Mouse (Mus musculus) CH12.LX (cell line): Measurements from ENCODE around the gene 1600012H06Rik. TPM values are rescaled to one million over a fixed set of nuclear protein-coding genes. Genes with fewer than 3 reads are reported as not detected.

ENCODE experiments used
- DNase-seq: peaks from one replicate; pipeline ENCODE4 v3.0.0-alpha.2; 2013; ENCODE audit errors: extremely low read depth
- H3K27ac ChIP-seq: 2 replicates; pipeline ENCODE4 v1.5.1; 2012; ENCODE audit warnings: low read depth, mild to moderate bottlenecking, control low read depth, moderate library complexity; ENCODE audit not compliant: insufficient read depth
- H3K27me3 ChIP-seq: replicated peaks from 2 replicates; pipeline ENCODE3; 2012; ENCODE audit warnings: inconsistent platforms
- H3K36me3 ChIP-seq, 2 experiments: replicated peaks in 1 of 2; 2 replicates each; pipeline versions ENCODE3 to v1.6.1; 2012; ENCODE audit warnings: inconsistent platforms in 1 of 2, low read length in 1 of 2, mild to moderate bottlenecking in 1 of 2, mixed read lengths in 1 of 2, moderate library complexity in 1 of 2; ENCODE audit not compliant: control insufficient read depth in 1 of 2, insufficient read depth in 1 of 2
- H3K4me1 ChIP-seq, 2 experiments: 2 replicates each; pipeline ENCODE4 v1.6.1; 2012; ENCODE audit warnings: inconsistent platforms in 1 of 2, moderate library complexity in 1 of 2; ENCODE audit not compliant: insufficient read depth in 2 of 2, control insufficient read depth in 1 of 2
- H3K4me2 ChIP-seq: 2 replicates; pipeline ENCODE4 v1.6.1; 2012; ENCODE audit warnings: low read depth, mild to moderate bottlenecking, control low read depth; ENCODE audit not compliant: poor library complexity, insufficient read depth, severe bottlenecking
- H3K4me3 ChIP-seq, 3 experiments: fragments of 150-350 bp in 1 of 3; sonication (generic) in 1 of 3; replicated peaks in 1 of 3; 2 replicates each; pipeline versions ENCODE3 to v1.5.1; 2011 to 2012; ENCODE audit warnings: low read depth in 2 of 3, low read length in 2 of 3, mild to moderate bottlenecking in 2 of 3, moderate library complexity in 2 of 3, control low read depth in 1 of 3, improper control_type of control experiment in 1 of 3, inconsistent platforms in 1 of 3, mixed read lengths in 1 of 3; ENCODE audit not compliant: poor library complexity in 1 of 3
- H3K79me2 ChIP-seq: replicated peaks from 2 replicates; pipeline ENCODE4 v1.6.1; 2012; ENCODE audit warnings: mild to moderate bottlenecking, moderate library complexity; ENCODE audit not compliant: control insufficient read depth, poor library complexity, insufficient read depth, severe bottlenecking; ENCODE audit errors: extremely low read depth
- H3K9ac ChIP-seq: 2 replicates; pipeline ENCODE4 v1.6.1; 2012; ENCODE audit warnings: low read depth, mild to moderate bottlenecking, control low read depth, moderate library complexity; ENCODE audit not compliant: insufficient read depth
- H3K9me3 ChIP-seq: replicated peaks from 2 replicates; pipeline ENCODE3; 2012; ENCODE audit warnings: low read length, inconsistent platforms, mixed read lengths
- CHD1 ChIP-seq: IDR thresholded peaks from 2 replicates; pipeline ENCODE4 v1.6.1; 2012; ENCODE audit warnings: low read depth, low read length, improper control_type of control experiment, inconsistent platforms
- CHD2 ChIP-seq: IDR thresholded peaks from 2 replicates; pipeline ENCODE4 v1.6.1; 2011; ENCODE audit warnings: low read length, improper control_type of control experiment
- CTCF ChIP-seq, 2 experiments: IDR thresholded peaks in 1 of 2; conservative IDR thresholded peaks in 1 of 2; 2 replicates each; pipeline ENCODE4 v1.5.1; 2011 to 2012; ENCODE audit warnings: low read depth in 2 of 2, low read length in 2 of 2, improper control_type of control experiment in 1 of 2, inconsistent platforms in 1 of 2, mild to moderate bottlenecking in 1 of 2, moderate library complexity in 1 of 2
- E2F4 ChIP-seq: IDR thresholded peaks from 2 replicates; pipeline ENCODE4 v1.6.1; 2011; ENCODE audit warnings: low read depth, low read length, improper control_type of control experiment; ENCODE audit not compliant: insufficient replicate concordance
- ELF1 ChIP-seq: IDR thresholded peaks from 2 replicates; pipeline ENCODE4 v1.6.1; 2014; ENCODE audit warnings: low read depth, mild to moderate bottlenecking, inconsistent platforms, low read length, improper control_type of control experiment
- EP300 ChIP-seq: IDR thresholded peaks from 2 replicates; pipeline ENCODE4 v1.6.1; 2011; ENCODE audit warnings: low read length, improper control_type of control experiment
- GABPA ChIP-seq: IDR thresholded peaks from 2 replicates; pipeline ENCODE4 v1.6.1; 2012; ENCODE audit warnings: low read depth, low read length, improper control_type of control experiment, inconsistent platforms; ENCODE audit not compliant: insufficient replicate concordance
- KAT2A ChIP-seq: IDR thresholded peaks from 2 replicates; pipeline ENCODE4 v1.6.1; 2012; ENCODE audit warnings: low read length, improper control_type of control experiment, inconsistent platforms; ENCODE audit not compliant: insufficient replicate concordance
- MAFK ChIP-seq: IDR thresholded peaks from 2 replicates; pipeline ENCODE4 v1.6.1; 2011; ENCODE audit warnings: low read length, improper control_type of control experiment; ENCODE audit not compliant: insufficient replicate concordance
- MAZ ChIP-seq: IDR thresholded peaks from 2 replicates; pipeline ENCODE4 v1.6.1; 2012; ENCODE audit warnings: low read depth, mild to moderate bottlenecking, inconsistent platforms, low read length, improper control_type of control experiment, moderate library complexity
- MXI1 ChIP-seq: IDR thresholded peaks from 2 replicates; pipeline ENCODE4 v1.6.1; 2011; ENCODE audit warnings: mild to moderate bottlenecking, low read depth, low read length, improper control_type of control experiment
- MYC ChIP-seq: IDR thresholded peaks from 2 replicates; pipeline ENCODE4 v1.6.1; 2011; ENCODE audit warnings: low read depth, mild to moderate bottlenecking, improper control_type of control experiment, low read length
- PAX5 ChIP-seq: IDR thresholded peaks from 2 replicates; pipeline ENCODE4 v1.6.1; 2012; ENCODE audit warnings: low read length, inconsistent platforms, mixed read lengths
- POLR2A ChIP-seq: IDR thresholded peaks from 2 replicates; pipeline ENCODE4 v1.6.1; 2011; ENCODE audit warnings: low read depth, mild to moderate bottlenecking, improper control_type of control experiment, low read length
- RAD21 ChIP-seq: IDR thresholded peaks from 2 replicates; pipeline ENCODE4 v1.6.1; 2011; ENCODE audit warnings: low read depth, mild to moderate bottlenecking, low read length, improper control_type of control experiment, moderate library complexity
- TBP ChIP-seq: conservative IDR thresholded peaks from 2 replicates; pipeline ENCODE4 v1.6.1; 2011; ENCODE audit warnings: low read depth, low read length, improper control_type of control experiment
- ZC3H11A ChIP-seq: IDR thresholded peaks from 2 replicates; pipeline ENCODE4 v1.6.1; 2012; ENCODE audit warnings: low read depth, mild to moderate bottlenecking, inconsistent platforms, low read length, improper control_type of control experiment
- ZMIZ1 ChIP-seq: IDR thresholded peaks from 2 replicates; pipeline ENCODE4 v1.6.1; 2012; ENCODE audit warnings: low read depth, mild to moderate bottlenecking, inconsistent platforms, low read length, improper control_type of control experiment
- ZNF384 ChIP-seq: IDR thresholded peaks from 2 replicates; pipeline ENCODE4 v1.6.1; 2012; ENCODE audit warnings: low read depth, low read length, improper control_type of control experiment, inconsistent platforms
- dilution Hi-C: fragments of 300-500 bp; cut with MboI; formaldehyde crosslinking; loops from 2 replicates; pipeline ENCODE4 v1.14.3; 2020; ENCODE audit warnings: low sequenced_read_pairs; ENCODE audit not compliant: extremely low pct_unique_long_range_greater_than_20kb, extremely low pct_ligation_motif_present
- in situ Hi-C: fragments of 300-500 bp; cut with MboI; formaldehyde crosslinking; loops from 3 replicates; pipeline ENCODE4 v1.14.3; 2019; ENCODE audit warnings: low sequenced_read_pairs, low pct_ligation_motif_present, low pct_unique_long_range_greater_than_20kb, mixed read lengths
- polyA plus RNA-seq: library from polyadenylated mRNA; unstranded; fragments of >175 nt; gene quantifications from 2 replicates; pipeline ENCODE4 v1.2.1, GENCODE M21; 2012; ENCODE audit warnings: low read depth; ENCODE audit not compliant: insufficient read length
- total RNA-seq, 2 experiments: library from RNA; depleted of rRNA; stranded (reverse); fragments of 300-350 nt in 1 of 2; fragments of >200 nt in 1 of 2; gene quantifications; 2 replicates each; pipeline ENCODE4 v1.2.3; 2012 to 2014

1600012H06Rik gene
- total and polyA plus RNA-seq, 3 experiments, result 5.4 to 12.4 (median 10.6) TPM

DNA sequence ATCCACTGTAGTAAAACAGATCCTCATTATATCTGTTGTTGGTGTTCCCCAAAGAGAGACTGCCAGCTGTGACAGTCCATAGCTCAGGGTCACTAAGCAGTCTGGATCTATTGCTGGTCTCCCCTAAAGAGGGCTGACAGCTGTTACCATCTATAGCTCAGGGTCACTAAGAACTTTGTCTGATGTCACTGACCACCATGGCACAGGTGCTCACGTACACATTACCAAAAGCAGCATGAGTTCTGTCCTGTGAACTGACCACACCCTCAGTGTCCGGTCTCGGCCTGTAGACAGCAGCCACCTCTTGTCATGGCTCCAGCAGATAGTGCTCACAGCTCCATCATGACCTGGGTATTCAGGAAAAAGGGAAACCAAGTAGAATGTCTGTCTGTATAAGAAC lies 39.8 kb upstream of the 1600012H06Rik start:
- TF ChIP-seq GABPA, result no peak
- TF ChIP-seq RAD21, result no peak
- TF ChIP-seq ELF1, result no peak
- TF ChIP-seq MYC, result no peak
- TF ChIP-seq KAT2A, result no peak
- TF ChIP-seq CHD1, result no peak
- no peak for TF ChIP-seq POLR2A
- TF ChIP-seq ZNF384, result no peak
- TF ChIP-seq CTCF (conservative IDR thresholded peaks at IDR 0.05 in 1 of 2, IDR thresholded peaks at IDR 0.05 in 1 of 2; ENCODE audit: low read depth in 2 of 2, low read length in 2 of 2), result no peak
- TF ChIP-seq E2F4, result no peak
- TF ChIP-seq ZMIZ1, result no peak
- no peak for TF ChIP-seq CHD2
- TF ChIP-seq TBP, result no peak
- TF ChIP-seq PAX5, result no peak
- TF ChIP-seq EP300, result no peak
- TF ChIP-seq MAFK, result no peak
- TF ChIP-seq ZC3H11A, result no peak
- TF ChIP-seq MAZ, result no peak
- TF ChIP-seq MXI1, result no peak
- TF ChIP-seq, all 38 proteins: peak for 0
- in situ Hi-C loops (loop anchor here (5.0 to 25.0 kb wide), 2 partner anchors 356 to 616 kb away; partner anchors contain the start of gene Smoc2), dilution Hi-C loops (no loop called here)
- Histone ChIP-seq H3K79me2 (no peaks in the 10 kb centered on the region), H3K4me1 (peaks cover 0 to 4% of the 10 kb centered on the region in 2 experiments; a peak in 1 of 4 replicates), H3K9me3 (no peaks in the 10 kb centered on the region), H3K27ac (no peak overlapping the region), H3K27me3 (no peaks in the 10 kb centered on the region), H3K4me2 (no peak overlapping the region), H3K9ac (no peak overlapping the region), H3K4me3 (no peak overlapping the region), H3K36me3 (peaks cover 0 to 21% of the 10 kb centered on the region in 2 experiments)
- no peak for DNase-seq

DNA sequence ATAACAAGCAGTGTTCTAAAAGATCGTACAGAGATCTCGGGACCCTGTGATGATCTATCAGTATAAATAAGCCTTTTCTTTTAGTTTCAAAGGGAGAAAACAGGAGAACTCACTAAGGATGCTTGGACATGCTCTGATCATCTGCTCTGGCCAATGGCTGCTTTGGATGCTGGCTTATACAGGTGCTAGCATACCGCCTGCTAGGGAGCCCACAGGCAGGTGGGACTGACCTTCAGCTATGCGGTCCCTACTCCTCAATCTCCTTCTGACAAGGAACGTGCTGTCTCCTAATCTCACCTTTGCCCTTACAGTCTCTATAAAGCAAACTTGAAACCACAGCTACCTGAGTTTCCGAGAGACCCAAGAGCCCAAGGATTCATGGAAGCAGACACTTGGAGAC lies 38.8 kb upstream of the 1600012H06Rik start:
- Histone ChIP-seq H3K36me3 (peaks cover 0 to 17% of the 10 kb centered on the region in 2 experiments), H3K79me2 (no peaks in the 10 kb centered on the region), H3K9me3 (no peaks in the 10 kb centered on the region), H3K4me1 (peaks cover 0 to 4% of the 10 kb centered on the region in 2 experiments; a peak in 2 of 4 replicates), H3K27me3 (no peaks in the 10 kb centered on the region), H3K27ac (no peak overlapping the region), H3K9ac (no peak overlapping the region), H3K4me3 (no peak overlapping the region), H3K4me2 (no peak overlapping the region)
- DNase-seq, result no peak
- no peak for TF ChIP-seq CHD1
- no peak for TF ChIP-seq ELF1
- in situ Hi-C loops (loop anchor here (5.0 to 25.0 kb wide), 2 partner anchors 357 to 617 kb away; partner anchors contain the start of gene Smoc2), dilution Hi-C loops (no loop called here)
